Mouse (Mus musculus): ENCODE measurements around the gene Ubc.
"Not testable (repeated sequence)": the region's sequence is repeated elsewhere in the genome, so short reads cannot be mapped to it uniquely, and the experiment has no call there.

The Ubc gene

DNA sequence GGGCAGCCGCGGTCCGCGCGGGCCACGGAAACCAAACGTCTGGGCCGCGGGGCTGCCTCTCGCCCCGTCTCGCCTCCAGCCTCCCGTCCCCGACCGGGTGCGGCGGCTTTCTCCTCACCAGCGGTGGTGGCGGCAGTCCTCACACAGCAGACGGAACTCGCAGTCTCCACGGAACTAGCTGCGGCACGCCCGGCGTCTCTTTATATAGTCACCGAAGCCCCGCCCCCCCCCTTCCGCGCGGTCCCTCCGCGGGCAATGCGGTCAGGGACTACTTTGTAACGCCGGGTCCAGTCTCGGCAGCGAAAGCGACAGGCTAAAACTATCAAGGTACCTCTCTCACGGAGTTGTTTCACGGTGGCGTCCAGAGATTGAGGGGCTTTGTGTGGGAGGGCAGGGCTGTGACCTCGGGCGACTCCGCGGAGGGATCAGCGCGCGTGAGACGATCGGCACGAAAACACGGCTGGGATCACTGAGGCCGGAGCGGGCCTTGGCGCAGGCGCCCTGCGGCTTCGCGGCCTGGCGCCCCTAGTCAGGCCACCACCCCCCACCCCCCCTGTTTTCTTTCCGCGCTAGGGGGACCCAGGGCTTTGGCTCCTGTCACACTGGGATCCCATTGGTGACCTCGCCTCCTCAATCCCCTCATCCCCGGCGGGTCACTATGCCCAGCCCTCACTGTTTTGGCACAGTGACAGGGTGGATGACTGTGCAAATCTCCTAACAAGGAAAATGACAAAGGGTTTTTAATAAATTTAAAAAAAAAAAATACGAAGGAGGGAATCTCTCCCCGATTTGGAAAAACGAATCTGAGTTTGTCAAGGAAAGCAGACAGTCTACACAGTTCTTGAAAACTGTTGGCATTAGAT lies at the start of gene Ubc:
Gene Ubc, minus strand, starts transcription at position 624 of the 863 bp plus-strand sequence.
- in situ Hi-C loops (cut with MboI, MseI): no loop called here

DNA sequence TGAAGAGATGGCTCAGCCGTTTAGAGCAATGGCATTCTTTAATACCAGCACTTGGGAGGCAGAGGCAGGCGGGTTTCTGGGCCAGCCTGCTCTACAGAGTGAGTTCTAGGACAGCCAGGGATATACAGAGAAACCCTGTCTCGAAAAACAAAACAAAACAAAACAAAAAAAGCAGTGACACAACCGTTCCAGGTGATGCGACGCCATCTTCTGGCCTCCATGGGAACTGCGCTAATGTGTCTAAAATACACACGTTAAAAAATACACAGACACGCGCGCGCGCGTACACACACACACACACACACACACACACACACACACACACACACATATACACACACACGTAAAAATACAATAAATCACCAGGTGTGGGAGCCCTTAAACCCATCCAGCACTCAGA lies 44.3 kb upstream of the Ubc start:
- in situ Hi-C loops (cut with MboI, MseI): not testable (repeated sequence)

DNA sequence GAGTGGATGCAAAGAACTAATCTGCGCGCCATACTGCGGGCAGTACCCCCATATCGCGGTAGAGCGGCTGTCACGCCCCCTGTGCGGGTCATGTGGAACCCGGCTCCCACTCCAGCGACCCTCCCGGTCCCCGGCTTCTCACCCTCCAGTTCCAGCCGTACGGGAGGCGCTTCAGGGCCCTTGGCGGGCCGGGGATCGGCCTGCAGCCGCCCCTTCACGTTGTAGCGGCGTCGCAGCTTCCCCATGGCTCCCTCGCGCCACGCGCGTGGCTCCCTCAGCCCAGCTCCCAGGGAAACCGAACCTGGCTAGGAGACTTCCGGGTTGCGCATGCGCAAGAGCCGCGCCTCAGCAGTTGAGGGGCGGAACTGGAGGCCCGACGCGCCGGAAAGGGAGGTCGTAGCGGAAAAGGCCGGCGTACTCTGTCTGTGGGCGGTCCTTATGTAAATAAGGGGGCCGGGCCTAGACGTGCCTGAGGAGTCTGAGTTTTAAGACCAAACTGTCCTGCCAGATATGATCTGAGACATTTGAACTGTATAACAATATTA lies 43.9 kb upstream of the Ubc start, which contains the start of gene Dhx37:
Gene Dhx37, minus strand, starts transcription at position 329 of the 545 bp plus-strand sequence.
- in situ Hi-C loops (cut with MboI, MseI): no loop called here

DNA sequence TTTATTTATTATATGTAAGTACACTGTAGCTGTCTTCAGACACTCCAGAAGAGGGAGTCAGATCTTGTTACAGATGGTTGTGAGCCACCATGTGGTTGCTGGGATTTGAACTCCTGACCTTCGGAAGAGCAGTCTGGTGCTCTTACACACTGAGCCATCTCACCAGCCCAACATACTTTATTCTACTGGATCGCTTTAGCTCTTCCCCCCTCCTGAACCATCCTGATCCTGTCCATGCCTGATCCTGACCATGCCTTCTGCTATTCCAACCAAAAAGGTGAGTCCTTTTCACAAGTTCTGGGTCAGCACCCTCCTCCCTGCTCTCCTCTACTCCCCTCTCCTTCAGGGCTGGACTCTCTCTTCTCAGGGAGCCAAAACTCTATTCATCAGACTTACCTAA lies 42.3 kb upstream of the Ubc start:
- in situ Hi-C loops (cut with MboI, MseI): not testable (repeated sequence)

DNA sequence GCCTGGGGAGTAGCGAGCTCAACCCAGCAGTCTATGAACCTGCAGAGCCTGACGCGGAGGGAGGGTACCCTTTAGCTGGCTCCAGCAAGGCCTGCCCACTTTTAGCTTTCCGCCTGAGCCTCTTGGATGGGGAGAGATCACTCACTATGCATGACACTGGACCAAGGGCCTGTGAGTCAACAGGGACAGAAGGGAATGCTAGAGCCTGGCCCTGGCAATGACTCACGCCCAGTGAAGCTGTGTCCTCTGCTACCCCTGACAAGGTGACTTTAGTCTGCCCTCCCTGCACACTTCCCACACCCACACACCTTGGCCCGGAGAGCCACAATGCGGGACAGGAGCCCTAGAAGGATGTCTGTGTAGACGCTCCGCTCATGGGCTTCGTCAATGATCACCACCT lies 36.3 kb upstream of the Ubc start:
- in situ Hi-C loops (cut with MboI, MseI): no loop called here

DNA sequence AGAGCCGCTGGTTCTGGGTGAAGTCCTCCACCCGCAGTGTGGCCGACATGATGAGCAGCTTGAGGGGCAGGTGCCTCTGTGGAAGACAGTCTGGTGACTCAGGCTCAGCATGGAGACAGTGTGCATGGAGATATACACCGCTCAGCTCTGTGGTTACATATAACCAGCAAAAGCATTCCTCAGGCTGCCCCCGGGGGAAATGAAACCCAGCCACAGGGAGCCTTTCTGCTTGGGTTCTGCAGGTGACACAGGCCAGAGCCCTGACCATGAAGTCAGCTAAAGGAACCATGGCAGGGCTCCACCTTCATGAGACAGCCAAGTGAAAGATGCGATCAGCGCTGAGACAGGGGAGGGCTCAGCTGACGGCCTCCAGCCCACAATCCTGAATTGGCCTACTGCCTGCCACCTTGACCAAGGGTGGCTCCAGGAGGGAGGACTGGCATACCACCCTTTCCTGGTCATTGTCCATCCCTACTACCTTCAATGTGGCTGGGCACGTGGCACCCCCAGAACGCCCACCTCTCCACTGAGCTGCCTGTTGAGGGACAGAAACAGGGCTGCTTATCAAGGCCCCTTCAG lies 35.8 kb upstream of the Ubc start:
- in situ Hi-C loops (cut with MboI, MseI): no loop called here

DNA sequence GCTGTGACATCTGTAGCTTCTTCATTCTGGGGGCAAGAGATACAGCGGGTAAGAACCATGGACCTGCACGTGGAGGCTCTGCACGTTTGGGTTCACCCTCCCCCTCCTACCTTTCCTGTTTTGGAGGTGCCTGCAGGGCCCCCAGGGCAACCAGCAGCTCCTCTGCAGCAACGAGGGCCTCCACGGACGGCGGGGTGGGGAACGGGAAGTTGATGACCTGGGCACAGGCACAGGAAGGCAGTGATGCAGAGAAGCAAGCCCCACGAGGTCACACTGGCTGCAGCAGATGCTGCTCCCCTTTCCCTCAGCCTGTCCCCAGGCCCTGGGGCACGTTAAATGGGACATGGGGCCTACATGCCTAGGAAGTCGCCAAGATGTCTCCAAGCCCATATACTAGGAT lies 29.1 kb upstream of the Ubc start:
- in situ Hi-C loops (cut with MboI, MseI): no loop called here

- in situ Hi-C loops (cut with MboI, MseI): no loop called here
These were observed 28.6 kb upstream of the Ubc start for GRCm38 (mm10) chr5:125418636-125419035.

DNA sequence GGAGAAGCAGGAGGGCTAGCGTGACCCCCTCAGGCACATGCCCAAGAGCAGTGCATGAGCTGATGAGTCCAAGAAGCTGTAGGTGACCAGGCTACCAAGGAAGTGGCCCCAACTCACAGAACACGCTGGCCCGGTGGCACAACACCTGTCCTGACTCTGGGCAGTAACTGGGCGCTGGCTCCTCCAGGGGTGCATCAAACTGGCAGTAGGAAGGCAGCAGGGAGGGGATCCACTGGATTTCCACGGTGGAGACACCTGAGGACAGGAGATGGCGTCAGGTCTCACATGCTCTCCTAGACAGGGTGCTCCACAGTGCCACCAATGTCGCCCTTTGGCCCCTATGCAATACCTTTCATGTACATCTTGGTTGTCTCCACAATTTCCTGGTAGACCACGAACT lies 26.2 kb upstream of the Ubc start:
- in situ Hi-C loops (cut with MboI, MseI): no loop called here

- in situ Hi-C loops (cut with MboI, MseI): no loop called here
These were observed 23.8 kb upstream of the Ubc start for GRCm38 (mm10) chr5:125413763-125414162.

- in situ Hi-C loops (cut with MboI, MseI): not testable (repeated sequence)
These were observed 22.5 kb upstream of the Ubc start for GRCm38 (mm10) chr5:125412536-125412935.

GRCm38 (mm10) chr5:125411972-125412530 lies 22.0 kb upstream of the Ubc start:
- in situ Hi-C loops (cut with MboI, MseI): no loop called here

DNA sequence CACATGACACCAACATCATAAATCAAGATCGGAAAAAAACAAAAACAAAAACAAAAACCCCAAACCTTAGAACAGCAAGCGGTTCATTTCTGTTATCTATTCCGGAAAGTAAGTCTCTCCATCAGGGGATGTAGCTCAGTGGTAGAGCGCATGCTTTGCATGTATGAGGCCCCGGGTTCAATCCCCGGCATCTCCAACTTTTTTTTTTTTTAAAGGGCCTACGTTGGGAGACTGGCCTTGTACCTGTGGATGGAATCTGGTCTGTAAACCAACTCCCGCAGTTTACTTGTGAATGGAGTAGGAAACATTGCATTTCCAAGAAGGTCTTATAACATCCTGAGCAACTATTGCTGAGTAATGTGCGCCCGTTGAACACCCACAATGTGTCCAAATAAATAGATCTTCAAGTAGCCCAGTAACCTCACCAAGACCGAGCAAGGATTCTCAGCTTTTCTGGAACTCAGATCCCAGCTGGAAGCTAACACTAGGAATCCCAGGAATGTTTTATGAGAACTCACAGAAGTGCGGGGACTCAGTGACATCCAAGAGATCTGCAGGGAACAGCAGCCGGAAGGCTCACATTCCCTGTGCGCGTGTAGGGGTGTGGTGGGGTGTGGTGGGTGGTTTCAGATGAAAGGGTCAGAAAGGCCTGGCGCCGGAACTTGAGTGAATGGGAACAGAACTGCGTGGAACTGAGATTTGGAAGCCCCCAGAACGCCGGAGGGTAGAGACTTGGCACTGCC lies 19.5 kb upstream of the Ubc start:
- in situ Hi-C loops (cut with MboI, MseI): no loop called here

- in situ Hi-C loops (cut with MboI, MseI): no loop called here
These were observed 18.8 kb upstream of the Ubc start for GRCm38 (mm10) chr5:125408842-125409241.

GRCm38 (mm10) chr5:125407910-125408575 lies 18.0 kb upstream of the Ubc start:
- in situ Hi-C loops (cut with MboI, MseI): no loop called here

DNA sequence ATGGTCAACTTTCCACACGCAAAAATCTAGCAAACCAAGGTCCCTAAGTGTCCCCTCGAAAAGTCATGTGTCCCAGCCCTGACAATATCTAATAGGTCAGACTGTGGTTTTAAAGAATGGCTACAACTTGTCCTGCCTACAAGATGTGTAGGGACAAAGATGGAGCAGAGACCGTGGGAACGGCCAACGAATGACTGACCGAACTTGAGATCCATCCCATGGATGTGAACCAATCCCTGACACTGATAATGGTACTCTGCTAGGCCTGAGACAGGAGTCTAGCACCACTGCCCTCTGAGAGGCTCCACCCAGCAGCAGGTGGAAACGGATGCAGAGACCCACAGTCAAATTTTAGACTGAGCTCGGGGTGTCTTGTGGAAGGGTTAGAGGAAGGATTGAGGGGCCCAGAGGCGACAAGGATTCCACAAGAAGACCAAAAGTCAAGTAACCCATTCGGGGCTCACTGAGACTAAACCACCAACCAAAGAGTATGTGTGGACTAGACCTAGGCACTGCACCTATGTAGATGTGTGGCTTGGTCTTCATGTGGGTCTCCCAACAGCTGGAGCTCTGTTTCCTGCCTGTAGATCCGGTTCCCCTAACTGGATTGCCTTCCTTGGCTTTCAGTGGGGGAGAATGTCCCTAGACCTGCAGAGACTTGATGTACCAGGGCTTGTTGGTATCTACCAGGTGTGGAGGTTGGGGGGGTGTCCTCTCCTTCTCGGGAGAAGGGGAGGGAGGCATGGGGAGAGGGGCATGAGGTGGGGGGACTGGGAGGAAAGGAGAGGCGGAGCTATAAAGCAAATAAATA lies 17.2 kb upstream of the Ubc start:
- in situ Hi-C loops (cut with MboI, MseI): no loop called here

- in situ Hi-C loops (cut with MboI, MseI): no loop called here
These were observed 16.5 kb upstream of the Ubc start for GRCm38 (mm10) chr5:125406322-125407016.

GRCm38 (mm10) chr5:125405546-125406248 lies 15.7 kb upstream of the Ubc start:
- in situ Hi-C loops (cut with MboI, MseI): no loop called here

GRCm38 (mm10) chr5:125404903-125405545 lies 15.0 kb upstream of the Ubc start:
- in situ Hi-C loops (cut with MboI, MseI): no loop called here

All from T-helper 2 cell (primary cell).